Mouse (Mus musculus) heart, embryonic 14.5 days (tissue): ENCODE data around the gene Gng3. TPM values are rescaled to one million over a fixed set of nuclear protein-coding genes. Genes with fewer than 3 reads are reported as not detected.

Source experiments
- ATAC-seq: fragments of 200-750 bp; cut with Nextera tagmentation; 2 replicates; pipeline ENCODE4 v1.8.0; 2017; ENCODE audit warnings: low read depth, moderate TSS enrichment; ENCODE audit not compliant: insufficient number of reproducible peaks, insufficient read depth, low FRiP score
- H3K27ac ChIP-seq, 2 experiments: fragments of 200-500 bp in 1 of 2; fragments of 300-500 bp in 1 of 2; sonication (generic) in 1 of 2; replicated peaks in 1 of 2; 2 replicates each; pipeline ENCODE4 v1.5.1; 2012 to 2014; ENCODE audit warnings: low read depth in 2 of 2, low read length in 2 of 2, control low read depth in 1 of 2, mild to moderate bottlenecking in 1 of 2, mixed read lengths in 1 of 2; ENCODE audit not compliant: control insufficient read depth in 1 of 2, insufficient read depth in 1 of 2
- H3K27me3 ChIP-seq: fragments of 300-500 bp; sonication (generic); 2 replicates; pipeline ENCODE4 v1.6.1; 2014; ENCODE audit warnings: mild to moderate bottlenecking, low read length, control low read depth; ENCODE audit not compliant: control insufficient read depth, insufficient read depth
- H3K36me3 ChIP-seq: fragments of 300-500 bp; sonication (generic); 2 replicates; pipeline ENCODE4 v1.6.1; 2014; ENCODE audit warnings: mild to moderate bottlenecking, control low read depth, low read length, mixed read lengths; ENCODE audit not compliant: control insufficient read depth, insufficient read depth
- H3K4me1 ChIP-seq, 2 experiments: fragments of 200-500 bp in 1 of 2; fragments of 300-500 bp in 1 of 2; sonication (generic) in 1 of 2; 2 replicates each; pipeline ENCODE4 v1.6.1; 2012 to 2014; ENCODE audit warnings: low read length in 2 of 2, control low read depth in 1 of 2, mixed read lengths in 1 of 2; ENCODE audit not compliant: control insufficient read depth in 2 of 2, insufficient read depth in 2 of 2
- H3K4me2 ChIP-seq: fragments of 300-500 bp; sonication (generic); 2 replicates; pipeline ENCODE4 v1.6.1; 2014; ENCODE audit warnings: mild to moderate bottlenecking, low read length
- H3K4me3 ChIP-seq, 2 experiments: fragments of 200-500 bp in 1 of 2; fragments of 300-500 bp in 1 of 2; sonication (generic) in 1 of 2; 2 replicates each; pipeline ENCODE4 v1.5.1; 2012 to 2014; ENCODE audit warnings: low read length in 2 of 2, mild to moderate bottlenecking in 2 of 2, control low read depth in 1 of 2, low read depth in 1 of 2, moderate library complexity in 1 of 2; ENCODE audit not compliant: control insufficient read depth in 1 of 2, insufficient read depth in 1 of 2
- H3K9ac ChIP-seq: fragments of 300-500 bp; sonication (generic); 2 replicates; pipeline ENCODE4 v1.6.1; 2014; ENCODE audit warnings: mild to moderate bottlenecking, low read length
- H3K9me3 ChIP-seq: fragments of 300-500 bp; sonication (generic); 2 replicates; pipeline ENCODE4 v1.6.1; 2016; ENCODE audit warnings: low read length, control low read depth; ENCODE audit not compliant: control insufficient read depth
- whole genome bisulfite sequencing: fragments of 180-500 bp; shearing (Covaris S2); extraction: QIAGEN DNeasy Blood & Tissue Kit; methylation state at CpG from one replicate; pipeline ENCODE4 v1.1.7; 2014; 5-methylcytosine and 5-hydroxymethylcytosine counted together
- polyA plus RNA-seq: library from polyadenylated mRNA; unstranded; fragments of >200 nt; fragmentation: Nextera tagmentation; extraction: Ambion mirVana; gene quantifications from 2 replicates; pipeline ENCODE4 v1.2.1, GENCODE M21; 2014

The Gng3 gene
- polyA plus RNA-seq, 1 experiment from 2014 or later, result 2.3 TPM

DNA sequence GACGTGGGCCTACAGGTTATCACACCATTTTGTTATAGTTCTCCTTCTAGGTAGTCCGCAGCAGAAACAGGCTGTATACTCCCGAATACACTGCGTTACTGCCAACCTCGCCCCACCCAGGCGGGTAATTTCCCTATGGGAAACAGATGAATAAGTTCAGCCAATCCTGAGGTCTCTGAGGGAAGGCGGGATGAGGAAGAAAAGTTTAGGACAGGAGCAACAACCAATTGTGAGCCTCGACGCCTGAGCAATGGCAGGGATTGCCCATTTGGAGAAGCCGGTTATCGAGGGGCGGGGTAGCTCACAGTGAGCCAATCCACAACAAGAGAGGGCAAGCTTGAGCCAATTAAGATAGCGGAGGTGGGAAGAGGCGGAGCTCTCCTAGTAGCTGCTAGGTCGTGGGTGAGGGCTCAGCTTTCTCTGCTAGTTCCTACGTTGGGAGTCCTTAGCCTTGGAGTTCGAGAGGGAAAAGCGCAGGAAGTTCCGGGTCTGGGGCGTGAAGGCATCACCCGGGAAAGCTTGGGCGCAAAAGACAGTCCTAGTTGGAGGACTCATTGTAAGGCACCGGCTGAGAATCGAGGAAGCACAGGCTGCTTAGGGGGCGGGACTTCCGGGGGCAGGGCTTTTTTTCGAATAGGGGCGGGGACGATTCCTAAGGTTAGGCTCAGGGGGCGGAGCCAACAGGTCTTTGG, 36.7 kb downstream of the Gng3 start, which contains the start of gene Zbtb3:
Gene Zbtb3, plus strand, starts transcription at position 426 of the 692 bp plus-strand sequence.
- peaks cover 31% of the 10 kb centered on the region for H3K36me3 ChIP-seq
- H3K4me2 ChIP-seq, result peak within 1 kb of the TSS; percentile 90
- under 1% methylated on average over 30 of the region's 30 CpGs for WGBS
- ATAC-seq, result peak; percentile 97
- H3K4me3 ChIP-seq, result peak within 1 kb of the TSS; percentile 46 to 97
- H3K9ac ChIP-seq, result peak within 1 kb of the TSS; percentile 68
- H3K27me3 ChIP-seq, result no peaks in the 10 kb centered on the region
- H3K4me1 ChIP-seq, result peaks cover 8 to 12% of the 10 kb centered on the region in 2 experiments
- H3K9me3 ChIP-seq, result no peaks in the 10 kb centered on the region
- H3K27ac ChIP-seq, result peak within 1 kb of the TSS; percentile 76 to 96

DNA sequence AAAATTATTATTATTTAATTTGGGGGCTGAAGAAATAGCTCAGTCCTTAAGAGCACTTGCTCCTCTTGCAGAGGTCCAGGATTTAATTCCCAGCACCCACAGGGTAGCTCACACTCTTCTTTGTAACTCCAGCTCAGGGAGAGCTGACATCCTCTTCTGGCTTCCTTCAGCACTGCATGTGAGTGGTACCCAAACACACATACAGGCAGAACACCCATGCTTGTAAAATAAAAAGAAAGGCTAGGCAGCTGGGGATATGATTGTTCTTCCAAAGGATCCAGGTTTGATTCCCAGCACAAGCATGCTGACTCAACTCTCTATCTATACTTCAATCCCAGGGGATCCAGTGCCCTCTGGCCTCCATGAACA, 40.1 kb downstream of the Gng3 start:
- Histone ChIP-seq H3K4me3 (peak overlapping the region in 1 of 2 experiments; percentile 51; a peak in 1 of 4 replicates), H3K4me2 (peak overlapping the region; percentile 82), H3K36me3 (peaks cover 30% of the 10 kb centered on the region), H3K27me3 (no peaks in the 10 kb centered on the region), H3K9me3 (no peaks in the 10 kb centered on the region), H3K9ac (peak overlapping the region; percentile 70), H3K27ac (no peak overlapping the region), H3K4me1 (peaks cover 8 to 12% of the 10 kb centered on the region in 2 experiments)
- ATAC-seq, result no peak

DNA sequence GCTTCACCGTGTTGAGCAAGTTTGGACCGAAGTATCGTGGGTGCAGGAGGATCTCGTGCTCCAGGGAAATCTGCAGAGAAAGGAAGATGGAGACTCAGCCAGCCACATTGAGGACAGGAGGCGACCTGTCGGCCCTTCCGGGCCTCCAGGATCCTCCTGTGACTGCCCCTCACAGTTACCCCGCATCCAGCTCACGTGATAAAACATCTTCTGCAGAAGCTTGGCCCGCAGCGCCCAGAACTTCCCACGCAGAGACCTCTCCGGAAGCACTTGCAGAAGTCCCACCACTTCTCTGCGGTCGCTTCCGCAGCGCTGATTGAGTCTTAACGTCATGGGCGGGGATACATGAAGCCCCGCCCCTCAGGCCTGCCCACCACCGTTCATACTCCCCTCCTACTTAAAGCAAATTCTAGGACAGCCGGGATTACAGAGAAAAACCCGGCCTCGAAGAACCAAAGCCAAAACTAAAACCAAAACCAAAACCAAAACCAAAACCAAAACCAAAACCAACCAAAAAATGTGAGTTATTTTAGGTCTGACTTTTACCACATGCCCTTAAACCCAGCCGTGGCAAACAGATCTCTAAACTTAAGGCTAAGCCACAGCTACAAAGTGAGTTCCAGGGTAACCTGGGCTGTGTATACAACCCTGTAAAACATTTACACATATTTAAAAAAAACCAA, 40.6 kb downstream of the Gng3 start, which contains the start of gene Polr2g:
Gene Polr2g, minus strand, starts transcription at position 314 of the 683 bp plus-strand sequence.
- peak within 1 kb of the TSS; percentile 70 for H3K9ac ChIP-seq
- peaks cover 8 to 12% of the 10 kb centered on the region in 2 experiments for H3K4me1 ChIP-seq
- ATAC-seq, result peak; percentile 77
- peak within 1 kb of the TSS; percentile 82 for H3K4me2 ChIP-seq
- H3K27me3 ChIP-seq, result no peaks in the 10 kb centered on the region
- peaks cover 35% of the 10 kb centered on the region for H3K36me3 ChIP-seq
- no peaks in the 10 kb centered on the region for H3K9me3 ChIP-seq
- peak within 1 kb of the TSS; percentile 39 to 66 for H3K27ac ChIP-seq
- H3K4me3 ChIP-seq, result peak within 1 kb of the TSS; percentile 51 to 78
- 1% methylated on average over 25 of the region's 25 CpGs for WGBS

DNA sequence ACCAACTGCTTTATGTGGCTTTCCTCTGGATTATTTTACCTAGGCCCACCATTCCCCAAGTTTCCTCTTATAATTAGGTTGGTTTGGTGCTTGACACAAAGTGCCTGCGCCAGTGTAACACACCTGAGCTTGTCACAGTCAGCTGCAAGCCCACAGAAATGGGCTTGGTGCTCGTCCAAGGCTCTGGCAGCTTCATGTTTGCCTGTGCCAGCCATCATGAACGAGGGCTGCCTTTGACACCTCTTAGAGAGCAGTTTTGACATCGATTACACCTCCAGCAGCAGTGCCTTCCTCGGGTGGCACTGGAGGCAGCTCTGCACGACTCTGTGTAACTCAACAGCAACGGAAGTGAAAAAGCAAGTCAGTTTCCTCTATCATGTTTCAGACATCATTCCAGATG, 48.8 kb downstream of the Gng3 start:
- Histone ChIP-seq H3K4me2 (no peak overlapping the region), H3K4me1 (0 out of 4 replicates have a peak, but pooled peaks cover 0 to 6% of the 10 kb centered on the region in 2 experiments), H3K9me3 (peaks cover 4% of the 10 kb centered on the region; the same call in 1 of the 2 replicates), H3K36me3 (peaks cover 31% of the 10 kb centered on the region), H3K27me3 (no peaks in the 10 kb centered on the region), H3K9ac (no peak overlapping the region), H3K4me3 (no peak overlapping the region), H3K27ac (no peak overlapping the region)
- whole genome bisulfite sequencing, result 74% methylated on average over 7 of the region's 7 CpGs
- no peak for ATAC-seq

DNA sequence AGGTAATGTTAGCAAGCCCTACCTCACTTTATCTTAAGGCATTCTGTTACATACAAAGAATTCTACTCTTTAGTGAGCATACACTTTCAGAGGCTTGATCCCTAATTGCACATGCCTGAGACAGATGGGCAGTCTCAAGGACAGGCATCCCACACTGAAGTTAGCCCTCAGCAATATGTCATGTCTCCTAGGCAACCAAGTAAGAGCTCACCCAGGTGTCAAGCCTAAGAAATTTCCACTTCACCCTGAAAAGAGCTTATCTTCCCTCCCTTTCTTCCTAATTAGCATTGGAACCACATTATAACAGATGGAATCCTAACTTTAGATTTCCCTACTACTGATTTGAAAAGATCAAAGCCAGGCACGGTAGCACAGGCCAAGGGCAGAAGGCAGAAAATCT, 49.8 kb downstream of the Gng3 start:
- Histone ChIP-seq H3K36me3 (peaks cover 21% of the 10 kb centered on the region), H3K4me1 (0 out of 4 replicates have a peak, but pooled peaks cover 0 to 6% of the 10 kb centered on the region in 2 experiments), H3K9me3 (peaks cover 4% of the 10 kb centered on the region; the same call in 1 of the 2 replicates), H3K9ac (no peak overlapping the region), H3K4me3 (no peak overlapping the region), H3K27ac (no peak overlapping the region), H3K27me3 (no peaks in the 10 kb centered on the region), H3K4me2 (no peak overlapping the region)
- no peak for ATAC-seq
- 48% methylated on average over 1 of the region's 1 CpGs for WGBS

- H3K4me2 ChIP-seq, result no peak overlapping the region
- H3K27me3 ChIP-seq, result no peaks in the 10 kb centered on the region
- no peak for ATAC-seq
- no peak overlapping the region for H3K4me3 ChIP-seq
- H3K4me1 ChIP-seq, result 0 out of 4 replicates have a peak, but pooled peaks cover 0 to 6% of the 10 kb centered on the region in 2 experiments
- H3K27ac ChIP-seq, result no peak overlapping the region
- H3K9ac ChIP-seq, result no peak overlapping the region
- peaks cover 4% of the 10 kb centered on the region; the same call in 1 of the 2 replicates for H3K9me3 ChIP-seq
- WGBS, result 37% methylated on average over 3 of the region's 3 CpGs
- peaks cover 18% of the 10 kb centered on the region for H3K36me3 ChIP-seq
Observed at GRCm38 (mm10) chr19:8788521-8788920, 50.5 kb downstream of the Gng3 start.
